Mouse (Mus musculus): ENCODE data around the gene Txlna.

- TF ChIP-seq CTCF (IDR thresholded peaks at IDR 0.05) = no peak
- TF ChIP-seq EP300 (IDR thresholded peaks at IDR 0.05) = no peak
Measured at GRCm38 (mm10) chr4:129622120-129622802, 18.6 kb downstream of the Txlna start.
